Mouse (Mus musculus) kidney, adult 2 months (tissue): ENCODE measurements around the gene Hoxa7.

Experiments used
- CTCF ChIP-seq: fragments of 200-500 bp; conservative IDR thresholded peaks from 2 replicates; pipeline ENCODE4 v1.5.1; 2011; ENCODE audit warnings: low read depth, mild to moderate bottlenecking, control low read depth, low read length, moderate library complexity, mixed read lengths; ENCODE audit not compliant: insufficient read depth, insufficient read length
- POLR2A ChIP-seq: fragments of 200-500 bp; IDR thresholded peaks from one replicate; pipeline ENCODE4 v1.6.1; 2011; ENCODE audit warnings: low read depth, low read length, control low read depth

GRCm38 (mm10) chr6:52268756-52269155, 47.1 kb upstream of the Hoxa7 start:
- TF ChIP-seq CTCF (no peak), POLR2A (no peak)
